Mouse (Mus musculus) bone marrow macrophage, adult 2 months (primary cell): ENCODE data around the gene Etl4.

ENCODE experiments used
- CTCF ChIP-seq: IDR thresholded peaks from 2 replicates; pipeline ENCODE4 v1.5.1; 2012; ENCODE audit warnings: low read depth, mild to moderate bottlenecking, low read length, moderate library complexity
- POLR2A ChIP-seq: IDR thresholded peaks from 2 replicates; pipeline ENCODE4 v1.6.1; 2012; ENCODE audit warnings: mild to moderate bottlenecking, low read depth, low read length, borderline replicate concordance

DNA sequence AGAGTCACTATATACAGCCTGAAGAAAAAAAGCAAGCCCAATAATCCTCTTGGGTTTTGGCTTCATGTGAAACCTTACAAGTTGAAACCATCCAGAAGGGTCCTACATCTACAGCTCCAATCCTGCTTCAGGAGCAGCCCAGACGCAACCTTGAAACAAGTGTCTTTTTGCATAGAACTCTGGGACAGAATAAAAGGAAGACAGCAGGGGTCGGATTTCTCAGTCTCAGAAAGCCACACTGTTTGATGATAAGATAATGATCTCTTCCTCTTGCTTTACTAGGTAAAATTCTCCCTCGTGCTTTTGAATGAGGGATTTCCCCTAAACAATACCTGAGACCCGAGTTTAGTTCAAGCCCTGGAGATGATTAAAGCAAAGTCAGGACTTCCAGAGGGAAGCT is 385.0 kb downstream of the Etl4 start:
- TF ChIP-seq CTCF, result no peak
- TF ChIP-seq POLR2A, result no peak
